Mouse (Mus musculus): ENCODE measurements around the gene Ssna1. TPM values are rescaled to one million over a fixed set of nuclear protein-coding genes. Genes with fewer than 3 reads are reported as not detected.

The Ssna1 gene
- total RNA-seq, 2 experiments from 2014 or later: 28.9 to 34.2 TPM

Other genes starting within 250 kb of the Ssna1 start
- 10 to 100 TPM; 16.7 to 19.5 TPM for gene Nsmf, start 218.1 kb downstream of the Ssna1 start, total RNA-seq (2021)
- gene Entpd8, start 192.1 kb downstream of the Ssna1 start, total RNA-seq (2021): not detected
- gene Noxa1, start 177.3 kb downstream of the Ssna1 start, total RNA-seq (2021): not detected
- gene Nrarp, start 91.7 kb downstream of the Ssna1 start, total RNA-seq (2021): 10 to 100 TPM; 11.3 to 13.6 TPM
- 1 to 10 TPM; 1.9 TPM for gene Tor4a, start 75.6 kb downstream of the Ssna1 start, total RNA-seq (2021)
- gene Nelfb, start 60.9 kb downstream of the Ssna1 start, total RNA-seq (2021): 10 to 100 TPM; 24.1 to 26.1 TPM
- gene Stpg3, start 57.8 kb downstream of the Ssna1 start, total RNA-seq (2021): not detected
- gene Fam166a, start 53.7 kb downstream of the Ssna1 start, total RNA-seq (2021): not detected
- 100 to 1,000 TPM; 291 to 431 TPM for gene Tubb4b, start 47.7 kb downstream of the Ssna1 start, total RNA-seq (2021)
- not detected for gene Slc34a3, start 38.1 kb downstream of the Ssna1 start, total RNA-seq (2021)
- not detected for gene Rnf224, start 35.7 kb downstream of the Ssna1 start, total RNA-seq (2021)
- gene Rnf208, start 30.2 kb downstream of the Ssna1 start, total RNA-seq (2021): 1 to 10 TPM in 1 of 2 experiments, under 1 TPM in 1; 0.66 to 1.4 TPM
- gene Cysrt1, start 30.0 kb downstream of the Ssna1 start, total RNA-seq (2021): not detected
- gene AL732309.1, start 25.6 kb downstream of the Ssna1 start, total RNA-seq (2021): 1 to 10 TPM in 1 of 2 experiments, not detected in 1; 1.5 TPM
- gene Tmem203, start 17.0 kb downstream of the Ssna1 start, total RNA-seq (2021): 10 to 100 TPM; 13.5 to 13.6 TPM
- 1 to 10 TPM; 2.8 to 5.0 TPM for gene Tprn, start 9.8 kb downstream of the Ssna1 start, total RNA-seq (2021)
- 10 to 100 TPM; 29.7 to 31.0 TPM for gene Anapc2, start within 50 bp of the Ssna1 start, total RNA-seq (2021)
- not detected for gene Tmem210, start 15.7 kb upstream of the Ssna1 start, total RNA-seq (2021)
- not detected for gene Lrrc26, start 17.5 kb upstream of the Ssna1 start, total RNA-seq (2021)
- gene Grin1, start 46.7 kb upstream of the Ssna1 start, total RNA-seq (2021): under 1 TPM in 1 of 2 experiments, not detected in 1; 0.22 TPM
- 10 to 100 TPM; 16.7 to 17.0 TPM for gene Man1b1, start 59.9 kb upstream of the Ssna1 start, total RNA-seq (2021)
- gene Dpp7, start 83.9 kb upstream of the Ssna1 start, total RNA-seq (2021): 1 to 10 TPM; 6.0 to 6.6 TPM
- 1 to 10 TPM; 5.2 to 5.8 TPM for gene Uap1l1, start 93.2 kb upstream of the Ssna1 start, total RNA-seq (2021)
- 1 to 10 TPM; 1.2 to 1.6 TPM for gene Sapcd2, start 99.9 kb upstream of the Ssna1 start, total RNA-seq (2021)
- gene Entpd2, start 123.4 kb upstream of the Ssna1 start, total RNA-seq (2021): 10 to 100 TPM; 19.0 to 25.2 TPM
- 10 to 100 TPM; 24.0 to 28.1 TPM for gene Npdc1, start 126.9 kb upstream of the Ssna1 start, total RNA-seq (2021)
- gene Fut7, start 150.8 kb upstream of the Ssna1 start, total RNA-seq (2021): not detected
- gene Abca2, start 156.3 kb upstream of the Ssna1 start, total RNA-seq (2021): 10 to 100 TPM in 1 of 2 experiments, 1 to 10 TPM in 1; 9.2 to 11.6 TPM
- not detected for gene Clic3, start 184.4 kb upstream of the Ssna1 start, total RNA-seq (2021)
- gene Paxx, start 188.7 kb upstream of the Ssna1 start, total RNA-seq (2021): 10 to 100 TPM; 15.7 to 18.9 TPM
- 1 to 10 TPM; 1.3 to 1.4 TPM for gene Ptgds, start 197.6 kb upstream of the Ssna1 start, total RNA-seq (2021)
- not detected for gene Lcn12, start 221.5 kb upstream of the Ssna1 start, total RNA-seq (2021)
- gene Fbxw5, start 228.3 kb upstream of the Ssna1 start, total RNA-seq (2021): 10 to 100 TPM; 68.6 to 70.5 TPM
- under 1 TPM; 0.91 to 0.98 TPM for gene C8g, start 229.3 kb upstream of the Ssna1 start, total RNA-seq (2021)